Comparison of ENCODE assay signal across 29 mouse cellular contexts in genomic region chr6:91535231-91535630, GRCm38 (mm10). TPM values are rescaled to one million over a fixed set of nuclear protein-coding genes. Genes with fewer than 3 reads are reported as not detected.
DNase-seq lines count a peak whose midpoint lies in the region; ATAC-seq and TF ChIP-seq lines count a peak whose summit lies in the region.
"Had no signal": no experiment of that assay in that cellular context is flagged by ENCODE, and none has a peak within 500 bp of the region (broad histone marks: within the 10 kb centered on the region; RNA-seq: fewer than 3 reads in every experiment).

No protein-coding gene starts in this region.

- no peak overlapping the region for H3K4me2 ChIP-seq in liver, postnatal 0 days (ENCODE audit: low read depth, low read length)
- H3K4me2 ChIP-seq in forebrain, embryonic 16.5 days (ENCODE audit: low read length): no peak overlapping the region
- H3K4me2 ChIP-seq in midbrain, embryonic 15.5 days: no peak overlapping the region
- H3K4me2 ChIP-seq: heart, embryonic 11.5 days; hindbrain, embryonic 12.5 days; kidney, embryonic 15.5 days; limb, embryonic 13.5 days; liver, embryonic 12.5 days; midbrain, embryonic 12.5 days; neural tube, embryonic 13.5 days; stomach, embryonic 15.5 days had no signal

- H3K79me2 ChIP-seq in liver, adult 2 months (ENCODE audit: control insufficient read depth, insufficient read depth, low read length): no peaks in the 10 kb centered on the region

- no peaks in the 10 kb centered on the region for H3K9me3 ChIP-seq in liver, postnatal 0 days (ENCODE audit: low read length)
- H3K9me3 ChIP-seq in forebrain, embryonic 16.5 days (ENCODE audit: control insufficient read depth, low read length): no peaks in the 10 kb centered on the region
- H3K9me3 ChIP-seq in midbrain, embryonic 15.5 days: no peaks in the 10 kb centered on the region
- H3K9me3 ChIP-seq: hindbrain, embryonic 12.5 days; kidney, embryonic 15.5 days; limb, embryonic 13.5 days; liver, embryonic 12.5 days; megakaryocyte, embryonic 14.5 days; midbrain, embryonic 12.5 days; neural tube, embryonic 13.5 days; stomach, embryonic 15.5 days had no signal

- no peak for TF ChIP-seq POLR2A in liver, adult 2 months (IDR thresholded peaks at IDR 0.05; ENCODE audit: extremely low read depth, insufficient read depth, low read length)

- H3K4me3 ChIP-seq in liver, adult 2 months (ENCODE audit: insufficient read depth, low read depth, low read length): no peak overlapping the region
- H3K4me3 ChIP-seq in liver, postnatal 0 days (ENCODE audit: low read depth, low read length): no peak overlapping the region
- no peak overlapping the region for H3K4me3 ChIP-seq in forebrain, embryonic 16.5 days (replicated peaks; ENCODE audit: low read length)
- no peak overlapping the region for H3K4me3 ChIP-seq in midbrain, embryonic 15.5 days
- H3K4me3 ChIP-seq: erythroblast, embryonic 14.5 days; hindbrain, embryonic 12.5 days; kidney, embryonic 15.5 days; layer of hippocampus, adult 2 months; left cerebral cortex, adult 2 months; limb, embryonic 13.5 days; liver, embryonic 12.5 days; megakaryocyte, embryonic 14.5 days; midbrain, embryonic 12.5 days; neural tube, embryonic 13.5 days; stomach, embryonic 15.5 days had no signal

- no peak overlapping the region for H3K27ac ChIP-seq in liver, adult 2 months (replicated peaks; ENCODE audit: insufficient read depth, low read depth, low read length)
- no peak overlapping the region for H3K27ac ChIP-seq in liver, postnatal 0 days (ENCODE audit: low read depth)
- no peak overlapping the region for H3K27ac ChIP-seq in forebrain, embryonic 16.5 days (ENCODE audit: low read length)
- H3K27ac ChIP-seq in midbrain, embryonic 15.5 days: no peak overlapping the region
- H3K27ac ChIP-seq: hindbrain, embryonic 12.5 days; hindbrain, postnatal 0 days; kidney, embryonic 15.5 days; layer of hippocampus, adult 2 months; left cerebral cortex, adult 2 months; limb, embryonic 13.5 days; liver, embryonic 12.5 days; midbrain, embryonic 12.5 days; neural tube, embryonic 13.5 days; stomach, embryonic 15.5 days had no signal

- ATAC-seq in liver, postnatal 0 days: no peak
- no peak for ATAC-seq in forebrain, embryonic 16.5 days
- no peak for ATAC-seq in midbrain, embryonic 15.5 days (replicated peaks)
- ATAC-seq: hindbrain, postnatal 0 days; liver, embryonic 12.5 days; lung, postnatal 0 days had no signal

- TF ChIP-seq EP300 in liver, postnatal 0 days (IDR thresholded peaks at IDR 0.05; ENCODE audit: low read depth): no peak

- H3K36me3 ChIP-seq in liver, adult 2 months (ENCODE audit: control insufficient read depth, insufficient read depth, low read length): no peaks in the 10 kb centered on the region
- no peaks in the 10 kb centered on the region for H3K36me3 ChIP-seq in liver, postnatal 0 days (replicated peaks; ENCODE audit: insufficient read depth, low read length)
- H3K36me3 ChIP-seq in forebrain, embryonic 16.5 days (ENCODE audit: control insufficient read depth, insufficient read depth): no peaks in the 10 kb centered on the region
- no peaks in the 10 kb centered on the region for H3K36me3 ChIP-seq in midbrain, embryonic 15.5 days (replicated peaks)
- H3K36me3 ChIP-seq: hindbrain, embryonic 12.5 days; kidney, embryonic 15.5 days; limb, embryonic 13.5 days; liver, embryonic 12.5 days; midbrain, embryonic 12.5 days; neural tube, embryonic 13.5 days; stomach, embryonic 15.5 days had no signal

- no peaks in the 10 kb centered on the region for H3K27me3 ChIP-seq in liver, adult 2 months (ENCODE audit: control insufficient read depth, insufficient read depth, low read length)
- H3K27me3 ChIP-seq in liver, postnatal 0 days (ENCODE audit: insufficient read depth, low read length): no peaks in the 10 kb centered on the region
- H3K27me3 ChIP-seq in forebrain, embryonic 16.5 days (replicated peaks; ENCODE audit: control insufficient read depth, insufficient read depth, low read length): no peaks in the 10 kb centered on the region
- no peaks in the 10 kb centered on the region for H3K27me3 ChIP-seq in midbrain, embryonic 15.5 days (replicated peaks)
- H3K27me3 ChIP-seq: hindbrain, embryonic 12.5 days; kidney, embryonic 15.5 days; limb, embryonic 13.5 days; liver, embryonic 12.5 days; midbrain, embryonic 12.5 days; neural tube, embryonic 13.5 days; stomach, embryonic 15.5 days had no signal

- no peak overlapping the region for H3K9ac ChIP-seq in liver, adult 2 months (ENCODE audit: low read depth, low read length)
- no peak overlapping the region for H3K9ac ChIP-seq in liver, postnatal 0 days (replicated peaks)
- no peak overlapping the region for H3K9ac ChIP-seq in forebrain, embryonic 16.5 days (replicated peaks; ENCODE audit: low read depth, low read length)
- no peak overlapping the region for H3K9ac ChIP-seq in midbrain, embryonic 15.5 days
- H3K9ac ChIP-seq: hindbrain, embryonic 12.5 days; kidney, embryonic 15.5 days; limb, embryonic 13.5 days; liver, embryonic 12.5 days; midbrain, embryonic 12.5 days; neural tube, embryonic 13.5 days; stomach, embryonic 15.5 days had no signal

- peak; percentile 37 to 72 for DNase-seq in adrenal gland, adult (ENCODE audit: inconsistent age in 2 of 2, low spot score in 1 of 2)
- DNase-seq in adrenal gland, postnatal 4 days (ENCODE audit: low spot score in 2 of 2): no peak
- peak; percentile 51 for DNase-seq in liver, adult 2 months (ENCODE audit: extremely low read depth, low read depth, low spot score)
- no peak for DNase-seq in liver, postnatal 0 days
- peak; percentile 31 for DNase-seq in brain, adult 2 months (ENCODE audit: low read depth, low spot score)
- DNase-seq: cerebellum, adult 18-20 months; gastrocnemius, postnatal 25 days; heart, adult 18-20 months; heart, postnatal 36 days; kidney, adult 11 months; kidney, postnatal 36 days; lung, adult 18-20 months; lung, postnatal 4 days had no signal

- 91% methylated on average over 3 of the region's 3 CpGs for WGBS in liver, adult 2 months
- WGBS in liver, postnatal 0 days (ENCODE audit: insufficient replicate concordance): 66% methylated on average over 3 of the region's 3 CpGs
- WGBS in forebrain, embryonic 16.5 days: 54% methylated on average over 3 of the region's 3 CpGs
- 68% methylated on average over 3 of the region's 3 CpGs for WGBS in midbrain, embryonic 15.5 days

- H3K4me1 ChIP-seq in liver, adult 2 months (ENCODE audit: control insufficient read depth, insufficient read depth, low read length): no peaks in the 10 kb centered on the region
- no peaks in the 10 kb centered on the region for H3K4me1 ChIP-seq in liver, postnatal 0 days (ENCODE audit: insufficient read depth)
- no peaks in the 10 kb centered on the region for H3K4me1 ChIP-seq in forebrain, embryonic 16.5 days (replicated peaks; ENCODE audit: control insufficient read depth, insufficient read depth, low read length)
- H3K4me1 ChIP-seq in midbrain, embryonic 15.5 days: no peaks in the 10 kb centered on the region
- H3K4me1 ChIP-seq: hindbrain, embryonic 12.5 days; liver, embryonic 12.5 days; megakaryocyte, embryonic 14.5 days; midbrain, embryonic 12.5 days had no signal

- TF ChIP-seq CTCF in liver, adult 2 months (IDR thresholded peaks at IDR 0.05; ENCODE audit: low read depth, low read length): no peak
- no peak for TF ChIP-seq CTCF in liver, postnatal 0 days (IDR thresholded peaks at IDR 0.05; ENCODE audit: low read depth)

RNA-seq across cellular contexts. Expression of gene Lsm3, which starts 19.5 kb away (rescaled TPM):
- 10 to 100 TPM; 58.6 to 62.8 TPM for total RNA-seq in adrenal gland, postnatal 4 days (2021)
- total RNA-seq in liver, adult 2 months (2014; rRNA removed): 11.5 and 19.6 TPM in 2 replicates
- polyA plus RNA-seq in liver, adult 2 months (2012; rRNA removed): 3.2 and 3.5 TPM in 2 replicates
- 67.8 and 69.6 TPM in 2 replicates for polyA plus RNA-seq in liver, postnatal 0 days (2015; fragmentation: Nextera tagmentation; extraction: Ambion mirVana)
- polyA plus RNA-seq in forebrain, embryonic 16.5 days (2015; fragmentation: Nextera tagmentation; extraction: Ambion mirVana): 162 and 174 TPM in 2 replicates
- polyA plus RNA-seq in midbrain, embryonic 15.5 days (2015; fragmentation: Nextera tagmentation; extraction: Ambion mirVana): 149 and 152 TPM in 2 replicates

RNA-seq across cellular contexts. Expression of gene Xpc, which starts 19.5 kb away (rescaled TPM):
- total RNA-seq in adrenal gland, postnatal 4 days (2021): 10 to 100 TPM; 21.8 to 23.0 TPM
- total RNA-seq in liver, adult 2 months (2014; rRNA removed): 12.4 and 12.6 TPM in 2 replicates
- 4.5 and 5.6 TPM in 2 replicates for polyA plus RNA-seq in liver, adult 2 months (2012; rRNA removed)
- polyA plus RNA-seq in liver, postnatal 0 days (2015; fragmentation: Nextera tagmentation; extraction: Ambion mirVana): 6.3 and 6.7 TPM in 2 replicates
- 20.1 and 21.3 TPM in 2 replicates for polyA plus RNA-seq in forebrain, embryonic 16.5 days (2015; fragmentation: Nextera tagmentation; extraction: Ambion mirVana)
- 20.6 and 21.9 TPM in 2 replicates for polyA plus RNA-seq in midbrain, embryonic 15.5 days (2015; fragmentation: Nextera tagmentation; extraction: Ambion mirVana)

Comparison
In these comparisons a context has a peak if more than half of its experiments do, and no peak if none do; other contexts are left out.
1. DNase-seq: peak in adrenal gland, adult (2 of 2), liver, adult 2 months (single experiment) and brain, adult 2 months (single experiment); none in adrenal gland, postnatal 4 days (0 of 2) and liver, postnatal 0 days (single experiment).
2. RNA of gene Lsm3, which starts 19.5 kb away (polyA plus RNA-seq): 162 to 174 TPM in forebrain, embryonic 16.5 days, 149 to 152 TPM in midbrain, embryonic 15.5 days and 67.8 to 69.6 TPM in liver, postnatal 0 days; 3.2 to 3.5 TPM in liver, adult 2 months; every median in the first group is over 10 times any median in the second.